Mouse (Mus musculus) right cerebral cortex, postnatal 10 days (tissue): ENCODE results near the gene Hist4h4.

Experiments
- DNase-seq, 2 experiments: peaks; one replicate each; pipeline ENCODE4 v3.0.0; 2021; ENCODE audit warnings: low spot score in 2 of 2

The Hist4h4 gene

DNA sequence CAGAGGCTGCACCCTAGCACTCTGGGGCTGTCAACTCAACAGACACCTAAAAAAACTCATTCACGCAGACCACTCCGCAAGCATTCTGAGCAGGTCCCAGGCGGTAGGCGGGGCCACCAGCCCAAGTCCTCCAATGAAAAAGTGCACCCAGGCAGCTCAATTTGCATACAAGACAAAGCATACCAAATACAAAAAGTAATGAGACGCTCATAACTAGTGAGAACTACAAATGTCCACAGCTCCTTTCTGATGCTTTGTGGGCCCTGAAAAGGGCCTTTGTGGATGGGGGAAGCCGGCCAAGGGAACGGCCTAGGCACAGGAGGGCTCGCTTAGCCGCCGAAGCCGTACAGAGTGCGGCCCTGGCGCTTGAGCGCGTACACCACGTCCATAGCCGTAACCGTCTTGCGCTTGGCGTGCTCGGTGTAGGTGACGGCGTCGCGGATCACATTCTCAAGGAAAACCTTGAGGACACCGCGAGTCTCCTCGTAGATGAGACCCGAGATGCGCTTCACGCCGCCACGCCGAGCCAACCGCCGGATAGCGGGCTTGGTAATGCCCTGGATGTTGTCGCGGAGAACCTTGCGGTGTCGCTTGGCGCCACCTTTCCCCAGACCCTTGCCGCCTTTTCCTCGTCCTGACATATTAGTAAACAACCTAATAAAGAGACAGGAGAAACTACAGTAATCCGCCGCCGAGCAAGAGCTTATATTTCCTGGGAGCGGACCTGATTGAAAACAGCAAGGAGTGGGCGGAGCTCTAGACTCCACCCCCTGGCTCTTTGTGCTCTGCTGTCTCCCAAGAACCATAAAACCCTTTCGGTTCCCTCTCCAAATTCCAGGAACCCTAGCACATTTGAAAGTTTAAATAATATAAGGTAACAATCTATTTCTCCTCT lies at the start of gene Hist4h4:
Hist4h4 (minus strand) TSS at position 677 of the 895 bp plus-strand sequence.
- DNase-seq, result peak; percentile 97 to 98

DNA sequence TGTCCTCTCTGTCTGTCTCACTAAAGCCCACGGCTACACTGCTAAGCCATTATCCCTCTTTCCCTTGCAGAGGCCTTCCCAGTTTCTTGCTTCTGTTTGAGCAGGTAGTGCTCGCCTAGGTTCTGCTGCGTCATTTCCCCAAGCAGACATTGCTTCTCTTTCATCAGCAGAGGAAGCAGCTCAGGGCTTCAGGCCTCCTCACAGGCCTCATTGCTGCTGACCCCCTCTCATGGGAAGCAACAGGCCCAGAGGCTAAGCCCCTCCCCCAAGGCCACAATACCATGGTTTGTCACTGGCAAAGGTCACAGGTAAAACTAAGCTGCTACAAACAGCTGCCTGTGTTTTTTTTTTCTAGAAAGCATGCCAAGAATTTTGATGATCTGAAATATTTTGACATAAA lies 48.5 kb upstream of the Hist4h4 start:
- no peak for DNase-seq

DNA sequence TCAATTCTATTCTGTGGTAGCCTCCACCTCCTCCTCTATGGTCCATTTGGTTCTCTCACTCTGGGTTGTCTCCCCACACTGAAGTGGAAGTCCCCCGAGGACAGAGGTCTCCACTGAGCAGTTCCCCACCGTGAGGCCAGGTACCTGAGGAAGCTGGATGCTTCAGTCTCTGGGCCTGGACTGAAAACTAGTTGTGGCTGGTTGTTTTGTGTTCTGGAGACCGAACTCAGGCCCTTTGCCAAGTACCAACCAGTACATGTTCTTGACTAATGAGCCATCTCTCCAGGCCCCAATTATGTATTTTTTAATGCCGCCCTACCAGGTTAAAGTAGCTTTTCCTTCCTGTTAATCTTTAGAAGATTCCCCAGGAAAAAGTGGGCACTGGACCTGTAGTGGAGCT lies 48.1 kb upstream of the Hist4h4 start:
- no peak for DNase-seq

DNA sequence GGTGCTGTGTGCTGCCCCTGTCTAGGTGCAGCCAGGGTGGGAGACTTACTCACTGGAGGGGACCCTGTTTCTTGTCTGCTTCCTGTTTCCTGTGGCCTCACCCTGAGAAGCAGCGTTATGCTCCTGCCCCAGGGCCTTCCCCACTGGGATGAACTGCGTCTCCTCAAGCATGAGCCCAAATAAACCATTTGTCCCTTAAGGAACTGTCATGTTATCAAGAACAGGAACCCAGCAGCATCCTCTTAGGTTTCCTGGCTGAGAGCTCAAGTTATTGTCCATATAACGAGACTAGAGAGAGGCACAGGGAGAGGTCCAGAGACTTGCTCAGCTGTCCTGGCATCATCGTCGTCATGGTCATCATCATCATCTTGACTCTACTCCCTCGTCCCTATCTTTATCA lies 46.1 kb upstream of the Hist4h4 start:
- no peak for DNase-seq

DNA sequence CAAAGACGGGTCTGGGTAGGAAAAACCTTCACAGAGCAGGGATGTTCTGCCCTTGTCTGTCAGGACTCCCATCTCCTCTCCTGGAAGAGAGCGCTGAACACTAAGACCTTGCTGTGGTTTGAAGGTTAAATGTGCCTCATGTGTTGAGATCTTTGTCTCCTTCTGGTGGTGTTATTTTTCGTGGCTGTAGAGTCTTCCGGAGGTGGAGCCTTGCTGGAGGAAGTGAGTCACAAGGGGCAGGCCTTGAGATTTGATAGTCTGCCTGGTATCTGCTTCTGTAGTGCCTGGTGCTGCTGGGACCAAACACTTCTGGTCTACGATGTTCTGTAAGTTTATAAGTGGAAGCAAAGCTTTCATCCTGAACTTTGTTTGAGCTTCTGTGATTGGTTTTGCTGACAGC lies 44.8 kb upstream of the Hist4h4 start:
- DNase-seq, result no peak

DNA sequence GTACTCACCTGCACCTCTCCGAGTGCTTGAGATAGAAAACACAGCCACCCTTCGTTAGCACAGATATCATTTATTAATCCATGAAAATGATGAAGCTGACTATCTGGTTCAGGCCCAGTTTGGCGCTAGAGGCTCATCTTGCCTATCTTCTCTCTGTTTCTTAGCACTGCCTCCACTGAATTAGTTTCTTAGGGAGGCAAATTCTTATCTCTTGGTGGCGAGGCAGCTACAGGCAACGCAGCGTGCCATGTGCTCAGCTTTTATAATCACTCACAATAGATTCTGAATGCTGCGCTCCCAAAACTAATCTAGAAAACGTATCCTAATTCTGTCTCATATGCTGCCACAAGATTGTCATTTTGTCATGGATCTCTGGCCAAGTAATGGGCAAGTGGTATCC lies 44.2 kb upstream of the Hist4h4 start:
- no peak for DNase-seq

DNA sequence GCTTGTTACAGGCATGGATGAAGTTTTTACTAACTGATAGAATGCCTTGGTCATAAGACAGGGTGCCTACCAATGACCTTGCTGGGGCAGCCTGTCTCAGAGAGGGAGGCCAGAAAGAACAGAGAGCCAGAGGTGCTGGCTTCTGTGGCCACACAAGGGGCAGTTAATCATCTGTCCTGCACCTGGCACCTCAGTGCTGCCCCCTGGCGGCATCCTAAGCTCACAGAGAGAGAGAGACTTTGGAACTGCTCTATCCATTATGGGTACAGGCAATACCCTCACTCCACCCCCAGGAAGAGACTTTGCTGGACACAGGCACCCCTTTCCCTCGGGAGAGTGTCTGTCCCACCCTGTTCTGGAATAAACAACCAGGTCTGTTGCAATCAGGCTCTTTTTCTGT lies 43.6 kb upstream of the Hist4h4 start:
- peak in 1 of 2 experiments; percentile 46 for DNase-seq

DNA sequence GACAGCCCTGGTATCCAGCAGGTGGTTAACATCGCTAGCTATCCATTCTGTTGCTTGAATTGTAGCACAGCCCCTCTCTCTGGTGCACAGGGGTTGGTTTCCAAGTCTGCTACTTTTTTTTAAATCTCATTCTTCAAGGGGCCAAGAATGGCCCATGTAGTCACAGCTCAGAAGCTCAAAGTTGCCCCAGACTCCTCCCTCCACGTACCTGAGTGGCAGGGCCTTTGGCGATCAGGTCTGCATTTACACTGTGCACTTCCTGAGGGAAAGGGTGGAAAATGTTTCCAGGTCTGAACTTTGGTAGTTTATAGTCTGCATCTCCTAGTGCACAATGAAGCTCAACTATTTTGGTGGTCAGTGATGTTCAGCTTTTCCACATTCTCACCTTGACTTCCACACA lies 43.1 kb upstream of the Hist4h4 start:
- no peak for DNase-seq

DNA sequence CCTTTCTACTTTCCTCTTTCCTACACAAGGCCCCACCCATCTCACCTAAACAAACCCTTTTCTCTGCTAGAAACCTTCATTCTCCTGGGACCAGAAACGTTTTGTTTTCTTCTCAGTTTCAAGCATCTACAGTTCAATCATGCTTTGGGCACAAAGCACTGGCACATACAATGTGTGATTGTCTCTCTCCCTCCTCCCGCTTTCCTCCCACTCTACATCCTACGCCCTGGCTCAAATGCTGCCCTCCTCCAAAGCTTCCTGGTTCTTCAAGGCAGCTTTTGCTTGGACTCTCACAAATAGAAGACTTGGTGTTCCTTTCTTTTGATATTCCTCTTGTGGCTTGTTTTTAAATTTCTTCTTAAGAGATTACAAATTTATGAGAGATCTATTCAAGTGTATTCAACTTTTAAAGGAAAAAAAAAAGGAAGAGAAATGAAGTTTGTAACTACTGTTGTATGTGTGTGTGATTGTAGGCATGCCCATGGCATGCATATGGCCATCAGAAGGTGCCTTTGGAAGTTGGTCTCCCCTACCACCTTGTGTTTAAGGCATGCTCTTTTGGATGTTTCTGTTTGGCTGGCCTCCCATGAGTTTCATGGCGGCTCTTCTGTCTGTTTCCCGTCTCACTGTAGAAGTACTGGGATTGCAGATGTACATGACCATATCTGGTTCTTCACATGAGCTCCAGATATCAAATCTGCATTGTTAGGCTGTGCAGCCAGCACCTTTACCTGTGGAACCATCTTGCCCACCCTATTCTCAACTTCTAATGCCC lies 41.7 kb upstream of the Hist4h4 start:
- no peak for DNase-seq

DNA sequence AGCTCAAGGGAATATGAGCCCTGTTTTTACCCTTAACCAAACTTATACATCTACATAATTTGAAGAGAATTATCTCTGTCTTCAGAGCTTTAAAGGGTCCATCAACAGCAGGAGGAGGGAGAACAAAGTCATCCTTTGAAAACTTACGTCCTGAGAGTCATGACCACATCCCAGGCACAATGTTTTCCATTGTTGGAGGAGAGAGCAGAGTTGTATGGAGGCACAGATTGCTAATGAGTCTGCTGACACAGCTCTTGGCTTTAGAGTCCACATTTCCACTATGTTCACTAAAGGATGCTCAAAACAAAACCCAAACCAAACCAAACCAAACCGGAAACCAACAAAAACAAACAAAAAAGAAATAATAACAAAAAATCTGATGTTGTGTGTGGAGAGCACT lies 40.7 kb upstream of the Hist4h4 start:
- DNase-seq, result no peak

DNA sequence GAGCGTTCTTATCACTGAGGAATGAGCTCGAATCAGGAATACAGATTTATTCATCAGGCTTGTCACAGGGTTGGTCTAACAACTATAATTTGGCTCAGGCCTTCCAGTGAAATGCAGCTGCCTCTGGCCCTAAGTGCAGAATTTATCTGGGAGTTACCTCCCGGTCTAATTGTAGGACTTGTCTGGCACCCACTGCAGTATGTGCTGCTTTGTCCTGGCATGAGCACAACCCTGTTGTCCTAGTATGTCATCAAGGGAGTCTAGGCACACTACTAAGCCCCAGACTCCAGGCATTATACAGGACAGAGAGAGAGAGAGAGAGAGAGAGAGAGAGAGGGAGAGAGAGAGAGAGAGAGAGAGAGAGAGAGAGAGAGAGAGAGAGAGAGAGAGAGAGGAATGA lies 33.1 kb upstream of the Hist4h4 start:
- DNase-seq, result no peak

DNA sequence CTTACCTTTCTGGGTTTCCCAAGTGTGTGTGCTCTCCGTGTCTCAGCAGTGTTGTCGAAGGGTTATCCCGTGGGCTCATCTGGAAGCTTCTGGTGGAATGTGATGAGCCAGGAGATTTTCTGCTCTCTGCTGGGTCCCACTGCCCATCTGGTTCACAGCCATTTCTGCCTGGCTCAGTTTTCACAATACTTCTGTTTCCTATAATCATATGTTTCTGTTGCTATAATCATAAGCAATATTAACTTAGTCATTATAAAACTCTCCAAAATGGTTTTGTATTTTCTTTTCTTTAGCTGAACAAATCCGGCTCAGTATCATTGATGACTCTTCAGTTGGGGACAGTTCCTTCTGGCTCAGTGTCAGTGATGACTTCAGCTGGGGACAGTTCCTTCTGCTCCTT lies 31.1 kb upstream of the Hist4h4 start, which contains the start of gene Smco3:
Smco3 (minus strand) TSS at position 101 of the 400 bp plus-strand sequence.
- no peak for DNase-seq

DNA sequence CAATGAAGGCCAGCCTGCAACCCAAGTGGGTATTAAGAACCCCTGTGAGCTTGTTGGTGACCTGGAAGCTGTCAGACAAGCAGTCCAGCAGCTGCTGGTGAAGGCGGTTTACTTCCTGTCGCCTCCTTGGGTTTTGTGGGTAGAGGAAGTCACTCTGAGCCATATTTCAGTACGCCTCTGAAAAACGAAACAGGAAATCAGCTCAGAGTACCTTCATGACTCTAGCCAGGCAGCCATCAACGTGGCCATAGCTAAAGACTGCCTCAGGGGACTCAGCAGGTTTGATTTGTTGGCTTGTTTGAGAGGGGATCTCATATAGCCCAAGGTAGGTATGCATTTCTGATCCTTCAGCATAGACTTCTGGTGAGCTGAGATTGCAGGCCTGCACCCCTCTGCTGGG lies 27.5 kb upstream of the Hist4h4 start:
- DNase-seq, result no peak

DNA sequence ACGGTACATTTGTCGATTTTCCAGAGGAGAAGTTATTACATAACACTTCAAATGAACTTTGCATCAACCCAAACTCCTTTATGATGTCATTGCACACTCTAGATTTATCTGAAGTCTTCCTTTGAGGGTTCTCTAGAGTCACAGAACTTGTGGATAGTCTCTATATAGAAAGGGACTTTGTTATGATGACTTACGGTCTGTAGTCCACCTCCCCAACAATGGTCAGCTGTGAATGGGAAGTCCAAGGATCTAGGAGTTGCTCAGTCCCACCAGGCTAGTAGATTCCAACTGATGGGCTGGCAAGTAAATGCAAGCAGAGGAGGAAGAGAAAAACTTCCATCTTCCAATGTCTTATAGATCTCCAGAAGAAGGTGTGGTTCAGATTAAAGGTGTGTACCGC lies 24.5 kb upstream of the Hist4h4 start:
- DNase-seq, result no peak

DNA sequence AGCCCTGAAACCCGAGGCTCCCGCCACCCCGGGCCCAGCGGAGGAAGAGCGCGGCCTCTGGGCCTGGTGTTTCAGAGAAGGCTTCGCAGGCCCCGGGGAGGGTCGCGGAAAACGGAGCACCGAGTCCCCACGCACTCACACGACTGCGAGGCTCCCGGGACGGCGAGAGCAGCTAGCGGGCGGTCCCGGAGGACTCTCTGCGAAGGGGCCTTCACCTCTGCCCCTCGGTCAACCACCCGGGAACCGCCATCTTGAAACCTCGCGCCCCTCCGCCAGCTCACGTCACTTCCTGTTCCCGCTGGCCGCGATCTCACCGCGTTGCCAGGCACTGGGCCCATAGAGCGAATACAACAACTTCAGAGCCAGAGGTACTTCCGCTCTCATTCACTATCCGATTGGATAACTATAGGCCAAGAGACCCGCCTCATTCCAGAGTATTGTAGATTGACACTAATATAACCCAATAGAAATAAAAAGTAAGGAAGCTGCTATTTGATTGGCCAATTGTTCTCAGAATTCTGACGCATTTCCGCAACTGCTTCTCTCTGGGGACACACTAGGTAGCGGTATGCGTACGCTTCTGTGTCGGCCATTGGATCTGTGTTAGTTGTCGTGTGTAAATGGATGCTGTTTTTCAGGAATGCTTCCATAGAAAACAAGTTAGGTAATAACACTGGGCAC lies 23.8 kb upstream of the Hist4h4 start, which contains the start of gene Wbp11:
Wbp11 (minus strand) TSS at position 353 of the 681 bp plus-strand sequence.
- DNase-seq, result peak; percentile 98 to 99

DNA sequence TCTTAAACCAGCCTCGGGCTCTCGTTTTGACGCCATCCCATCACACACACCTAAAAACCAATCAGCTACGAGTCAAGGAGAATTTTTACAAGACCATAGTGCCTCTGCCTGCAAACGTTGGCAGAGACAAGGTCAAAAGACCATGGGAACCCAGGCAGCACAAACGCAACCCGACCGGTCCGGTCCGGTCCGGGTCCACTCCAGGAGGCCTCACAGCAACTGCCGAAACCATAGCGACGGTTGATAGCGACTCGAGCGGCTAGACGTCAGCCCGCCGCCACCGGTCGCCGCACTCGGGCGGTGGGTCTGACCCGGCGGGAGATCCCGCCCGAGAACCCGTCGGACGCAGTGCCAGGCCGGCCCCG lies 23.3 kb upstream of the Hist4h4 start, which contains the start of gene BC049715:
BC049715 (plus strand) TSS at position 111 of the 365 bp plus-strand sequence.
- DNase-seq, result no peak

DNA sequence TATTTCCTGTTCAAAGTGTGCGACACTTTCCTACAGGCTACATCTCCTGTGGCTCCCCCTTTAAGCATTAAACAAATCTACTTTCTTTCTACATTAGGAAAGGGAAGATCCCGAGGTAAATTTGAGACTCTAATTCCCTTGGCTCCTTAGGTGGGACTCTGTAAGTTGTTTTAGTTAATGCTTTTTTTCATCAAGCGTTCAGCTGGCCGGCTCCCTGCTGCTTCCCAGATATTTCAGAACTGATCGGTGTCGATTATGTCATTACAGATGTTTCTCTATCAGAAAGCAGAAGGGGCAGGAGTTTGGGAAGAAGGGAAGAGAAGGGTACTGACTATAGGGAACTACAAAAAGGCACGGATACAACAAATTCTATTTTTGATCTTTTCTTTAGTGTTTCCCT lies 22.9 kb upstream of the Hist4h4 start:
- DNase-seq, result no peak

DNA sequence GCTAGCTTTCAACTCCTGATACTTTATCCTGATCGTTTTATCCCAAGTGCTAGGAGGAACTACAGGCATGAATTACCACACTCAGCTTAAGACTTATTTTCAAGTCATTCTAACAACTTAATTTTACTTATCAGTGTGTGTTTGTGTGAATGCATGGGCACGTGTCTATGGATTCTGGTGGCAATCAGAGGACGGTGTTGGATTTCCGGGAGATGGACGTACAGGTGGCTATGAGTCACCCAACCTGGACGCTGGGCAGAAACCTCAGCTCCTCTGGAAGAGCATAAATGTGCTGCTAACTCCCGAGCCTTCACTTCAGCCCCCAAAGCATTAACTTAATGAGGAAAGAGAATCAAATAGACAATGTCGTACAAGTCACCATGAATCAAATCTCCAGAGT lies 20.8 kb upstream of the Hist4h4 start:
- no peak for DNase-seq

DNA sequence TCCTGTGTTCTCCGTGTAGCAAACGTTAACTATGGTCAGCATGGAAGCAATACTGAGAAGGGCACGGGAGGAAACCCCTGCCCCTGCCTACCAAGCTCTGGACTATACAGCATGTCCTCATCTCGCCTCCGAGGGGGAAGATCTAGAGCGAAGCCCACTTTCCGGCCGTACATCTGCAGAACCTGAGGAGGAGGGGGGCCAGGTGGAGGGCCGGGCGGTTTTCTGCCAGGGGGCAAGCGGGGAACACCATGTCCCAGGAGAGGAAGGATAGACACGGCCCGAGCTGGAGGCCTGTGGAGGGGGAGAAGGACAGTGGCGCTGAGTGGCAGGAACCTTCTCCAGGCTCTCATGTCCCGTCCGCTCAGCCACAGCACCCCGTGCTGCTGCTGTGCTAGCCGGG lies 16.9 kb upstream of the Hist4h4 start:
- no peak for DNase-seq

DNA sequence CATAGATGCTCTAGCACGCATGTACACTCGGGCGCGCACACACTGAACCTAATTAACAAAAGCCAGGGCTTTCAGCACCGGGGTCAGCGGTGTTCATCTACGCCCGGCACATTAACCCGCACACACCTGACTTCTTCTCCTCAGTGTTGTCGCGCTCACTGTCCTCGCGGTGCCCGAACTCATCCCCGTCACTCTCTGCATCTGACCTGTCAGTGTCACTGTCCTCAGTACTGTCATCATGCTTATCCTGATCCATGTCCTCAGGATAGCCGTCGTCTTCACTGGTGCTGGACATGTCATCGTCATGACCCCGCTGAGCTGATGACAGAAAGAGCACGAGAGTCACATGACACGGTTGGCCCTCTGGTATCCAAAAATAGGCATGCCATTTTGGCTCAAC lies 16.2 kb upstream of the Hist4h4 start:
- DNase-seq, result no peak

DNA sequence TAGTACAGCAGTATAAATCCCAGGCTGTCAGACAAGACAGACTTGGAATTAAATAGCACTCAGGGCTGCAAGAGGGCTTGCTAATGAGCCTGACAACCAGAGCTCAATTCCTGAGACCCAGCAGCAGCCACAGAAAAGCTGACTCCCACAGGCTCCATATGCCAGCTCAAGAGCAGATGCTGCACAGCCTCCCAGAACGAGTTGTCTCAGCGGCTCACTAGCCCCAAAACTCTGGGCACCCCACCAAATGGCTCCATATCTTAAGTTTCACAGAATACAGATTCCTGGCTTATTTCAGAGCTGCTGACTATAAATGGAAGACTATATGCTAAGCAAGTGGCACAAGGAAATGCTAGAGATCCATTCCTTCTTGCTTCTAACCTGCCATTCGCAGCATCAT lies 13.3 kb upstream of the Hist4h4 start:
- peak; percentile 91 to 94 for DNase-seq

DNA sequence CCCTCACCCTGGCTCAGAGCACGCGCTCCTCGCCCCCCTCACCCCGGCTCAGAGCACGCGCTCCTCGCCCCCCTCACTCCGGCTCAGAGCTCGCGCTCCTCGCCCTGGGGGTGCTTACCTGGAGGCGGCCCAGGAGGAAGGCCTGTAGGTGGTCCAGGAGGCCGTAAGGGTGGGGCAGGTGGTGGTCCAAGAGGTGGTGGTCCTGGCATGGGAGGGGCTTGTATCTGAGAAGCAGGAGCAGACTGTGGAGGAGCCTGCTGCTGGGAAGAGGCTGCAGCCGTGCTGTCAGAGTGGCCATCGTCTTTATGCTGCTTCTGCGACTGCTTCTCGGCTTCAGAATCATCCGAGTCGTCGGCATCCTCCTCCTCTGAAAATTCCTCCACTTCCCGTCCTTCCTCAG lies 12.6 kb upstream of the Hist4h4 start:
- DNase-seq, result no peak
